Mouse (Mus musculus) neural tube, embryonic 15.5 days (tissue): ENCODE measurements around the gene Park7. TPM values are rescaled to one million over a fixed set of nuclear protein-coding genes. Genes with fewer than 3 reads are reported as not detected.
A peak's percentile ranks its signal among the peaks of the same experiment; 100 is the strongest.
"Not testable (repeated sequence)": the region's sequence is repeated elsewhere in the genome, so short reads cannot be mapped to it uniquely, and the experiment has no call there.

Source experiments
- ATAC-seq: fragments of 200-750 bp; cut with Nextera tagmentation; 2 replicates; pipeline ENCODE4 v1.8.0; 2017; ENCODE audit warnings: mild to moderate bottlenecking, moderate TSS enrichment, moderate library complexity; ENCODE audit not compliant: low FRiP score
- H3K27ac ChIP-seq: fragments of 300-500 bp; sonication (generic); replicated peaks from 2 replicates; pipeline ENCODE4 v1.5.1; 2015; ENCODE audit warnings: mild to moderate bottlenecking, inconsistent platforms
- H3K27me3 ChIP-seq: fragments of 300-500 bp; sonication (generic); replicated peaks from 2 replicates; pipeline ENCODE4 v1.6.1; 2015; ENCODE audit warnings: inconsistent platforms
- H3K36me3 ChIP-seq: fragments of 300-500 bp; sonication (generic); 2 replicates; pipeline ENCODE4 v1.6.1; 2015; ENCODE audit warnings: inconsistent platforms
- H3K4me1 ChIP-seq: fragments of 300-500 bp; sonication (generic); 2 replicates; pipeline ENCODE4 v1.6.1; 2015; ENCODE audit warnings: inconsistent platforms
- H3K4me2 ChIP-seq: fragments of 300-500 bp; sonication (generic); 2 replicates; pipeline ENCODE4 v1.6.1; 2015; ENCODE audit warnings: inconsistent platforms, mild to moderate bottlenecking, moderate library complexity
- H3K4me3 ChIP-seq: fragments of 300-500 bp; sonication (generic); replicated peaks from 2 replicates; pipeline ENCODE4 v1.5.1; 2015; ENCODE audit warnings: mild to moderate bottlenecking, inconsistent platforms
- H3K9ac ChIP-seq: fragments of 300-500 bp; sonication (generic); replicated peaks from 2 replicates; pipeline ENCODE4 v1.6.1; 2015; ENCODE audit warnings: mild to moderate bottlenecking, inconsistent platforms
- H3K9me3 ChIP-seq: fragments of 300-500 bp; sonication (generic); replicated peaks from 2 replicates; pipeline ENCODE4 v1.6.1; 2016; ENCODE audit warnings: inconsistent platforms
- WGBS: fragments of 180-500 bp; shearing (Covaris S2); methylation state at CpG from one replicate; pipeline ENCODE4 v1.1.7; 2015; ENCODE audit warnings: mixed read lengths; 5-methylcytosine and 5-hydroxymethylcytosine counted together
- polyA plus RNA-seq: library from polyadenylated mRNA; unstranded; fragments of >200 nt; fragmentation: Nextera tagmentation; extraction: Ambion mirVana; gene quantifications from 2 replicates; pipeline ENCODE4 v1.2.1, GENCODE M21; 2015

Gene Park7
- polyA plus RNA-seq, 1 experiment from 2014 or later, result 384 TPM

GRCm38 (mm10) chr4:150909451-150910156 lies 4.6 kb downstream of the Park7 start:
- Histone ChIP-seq H3K27ac (peak overlapping the region; percentile 85), H3K9ac (peak overlapping the region; percentile 89), H3K27me3 (no peaks in the 10 kb centered on the region), H3K4me3 (peak overlapping the region; percentile 72), H3K36me3 (peaks cover 15% of the 10 kb centered on the region), H3K4me2 (peak overlapping the region; percentile 74), H3K9me3 (no peaks in the 10 kb centered on the region), H3K4me1 (peaks cover 28% of the 10 kb centered on the region)
- ATAC-seq, result peak; percentile 87
- WGBS, result under 1% methylated on average over 50 of the region's 56 CpGs

GRCm38 (mm10) chr4:150908512-150908911 lies 5.7 kb downstream of the Park7 start:
- 82% methylated on average over 5 of the region's 5 CpGs for WGBS
- H3K4me3 ChIP-seq, result peak overlapping the region; percentile 72

GRCm38 (mm10) chr4:150907099-150907498 lies 7.1 kb downstream of the Park7 start:
- Histone ChIP-seq H3K4me2 (no peak overlapping the region), H3K27ac (no peak overlapping the region), H3K4me1 (peaks cover 16% of the 10 kb centered on the region), H3K36me3 (peaks cover 36% of the 10 kb centered on the region), H3K9me3 (no peaks in the 10 kb centered on the region), H3K9ac (no peak overlapping the region), H3K27me3 (no peaks in the 10 kb centered on the region), H3K4me3 (no peak overlapping the region)
- WGBS, result 96% methylated on average over 8 of the region's 8 CpGs
- no peak for ATAC-seq

More at GRCm38 (mm10) chr4:150908512-150908911, 5.7 kb downstream of the Park7 start:
- not testable (repeated sequence) for H3K27me3 ChIP-seq, ATAC-seq, H3K9me3 ChIP-seq, H3K27ac ChIP-seq, H3K9ac ChIP-seq
- Histone ChIP-seq H3K4me1 (peaks cover 24% of the 10 kb centered on the region), H3K4me2 (peak overlapping the region; percentile 74), H3K36me3 (peaks cover 23% of the 10 kb centered on the region)

GRCm38 (mm10) chr4:150903091-150903742 lies 11.0 kb downstream of the Park7 start:
- Histone ChIP-seq H3K9me3 (no peaks in the 10 kb centered on the region), H3K27me3 (no peaks in the 10 kb centered on the region), H3K27ac (no peak overlapping the region), H3K4me2 (no peak overlapping the region), H3K9ac (no peak overlapping the region), H3K36me3 (peaks cover 65% of the 10 kb centered on the region), H3K4me1 (peaks cover 7% of the 10 kb centered on the region), H3K4me3 (no peak overlapping the region)
- WGBS, result 93% methylated on average over 14 of the region's 14 CpGs
- ATAC-seq, result no peak

- H3K9ac ChIP-seq, result no peak overlapping the region
- no peaks in the 10 kb centered on the region for H3K9me3 ChIP-seq
- H3K4me1 ChIP-seq, result no peaks in the 10 kb centered on the region
- H3K27ac ChIP-seq, result no peak overlapping the region
- WGBS, result 88% methylated on average over 12 of the region's 12 CpGs
- H3K4me2 ChIP-seq, result no peak overlapping the region
- ATAC-seq, result no peak
- H3K4me3 ChIP-seq, result no peak overlapping the region
- no peaks in the 10 kb centered on the region for H3K27me3 ChIP-seq
- peaks cover 76% of the 10 kb centered on the region for H3K36me3 ChIP-seq
Observed at GRCm38 (mm10) chr4:150902062-150902461, 12.2 kb downstream of the Park7 start.

GRCm38 (mm10) chr4:150901651-150902050 lies 12.6 kb downstream of the Park7 start:
- H3K27me3 ChIP-seq, result no peaks in the 10 kb centered on the region
- H3K36me3 ChIP-seq, result peaks cover 78% of the 10 kb centered on the region
- no peaks in the 10 kb centered on the region for H3K9me3 ChIP-seq
- no peaks in the 10 kb centered on the region for H3K4me1 ChIP-seq
- WGBS, result 54% methylated on average over 9 of the region's 9 CpGs
- no peak overlapping the region for H3K4me3 ChIP-seq
- H3K27ac ChIP-seq, result no peak overlapping the region
- H3K9ac ChIP-seq, result no peak overlapping the region
- ATAC-seq, result no peak
- no peak overlapping the region for H3K4me2 ChIP-seq

- no peak overlapping the region for H3K4me2 ChIP-seq
- peaks cover 77% of the 10 kb centered on the region for H3K36me3 ChIP-seq
- no peak for ATAC-seq
- H3K27me3 ChIP-seq, result no peaks in the 10 kb centered on the region
- no peak overlapping the region for H3K9ac ChIP-seq
- no peak overlapping the region for H3K27ac ChIP-seq
- H3K9me3 ChIP-seq, result no peaks in the 10 kb centered on the region
- no peaks in the 10 kb centered on the region for H3K4me1 ChIP-seq
- 90% methylated on average over 13 of the region's 13 CpGs for WGBS
- H3K4me3 ChIP-seq, result no peak overlapping the region
Observed at GRCm38 (mm10) chr4:150900486-150900885, 13.8 kb downstream of the Park7 start.

GRCm38 (mm10) chr4:150898716-150899365 lies 15.4 kb downstream of the Park7 start:
- H3K4me2 ChIP-seq, result no peak overlapping the region
- H3K27ac ChIP-seq, result no peak overlapping the region
- H3K9me3 ChIP-seq, result no peaks in the 10 kb centered on the region
- peak; percentile 45; the same call in 1 of the 2 replicates for ATAC-seq
- no peak overlapping the region for H3K9ac ChIP-seq
- peaks cover 65% of the 10 kb centered on the region for H3K36me3 ChIP-seq
- WGBS, result 61% methylated on average over 13 of the region's 13 CpGs
- H3K4me3 ChIP-seq, result no peak overlapping the region
- H3K4me1 ChIP-seq, result no peaks in the 10 kb centered on the region
- H3K27me3 ChIP-seq, result no peaks in the 10 kb centered on the region

- Histone ChIP-seq H3K4me2 (no peak overlapping the region), H3K27me3 (no peaks in the 10 kb centered on the region), H3K4me1 (no peaks in the 10 kb centered on the region), H3K9ac (no peak overlapping the region), H3K36me3 (peaks cover 48% of the 10 kb centered on the region), H3K4me3 (no peak overlapping the region), H3K27ac (no peak overlapping the region), H3K9me3 (no peaks in the 10 kb centered on the region)
- no peak for ATAC-seq
- 92% methylated on average over 26 of the region's 26 CpGs for WGBS
Observed at GRCm38 (mm10) chr4:150896896-150897624, 17.2 kb downstream of the Park7 start.

- no peak overlapping the region for H3K9ac ChIP-seq
- 0 out of 2 replicates have a peak, but pooled peaks cover 6% of the 10 kb centered on the region for H3K4me1 ChIP-seq
- H3K9me3 ChIP-seq, result no peaks in the 10 kb centered on the region
- no peak for ATAC-seq
- H3K27me3 ChIP-seq, result no peaks in the 10 kb centered on the region
- WGBS, result 66% methylated on average over 7 of the region's 8 CpGs
- H3K27ac ChIP-seq, result no peak overlapping the region
- H3K36me3 ChIP-seq, result peaks cover 29% of the 10 kb centered on the region
- no peak overlapping the region for H3K4me2 ChIP-seq
- no peak overlapping the region for H3K4me3 ChIP-seq
Observed at GRCm38 (mm10) chr4:150894718-150895501, 19.3 kb downstream of the Park7 start.

- ATAC-seq, result no peak
Observed at GRCm38 (mm10) chr4:150891308-150891707, 22.9 kb downstream of the Park7 start.

More at GRCm38 (mm10) chr4:150891308-150891707, 22.9 kb downstream of the Park7 start:
- H3K9ac ChIP-seq, result no peak overlapping the region
- H3K27ac ChIP-seq, result no peak overlapping the region
- H3K9me3 ChIP-seq, result no peaks in the 10 kb centered on the region
- WGBS, result 79% methylated on average over 5 of the region's 5 CpGs
- no peak overlapping the region for H3K4me3 ChIP-seq
- no peaks in the 10 kb centered on the region for H3K27me3 ChIP-seq
- peaks cover 1% of the 10 kb centered on the region; the same call in 1 of the 2 replicates for H3K36me3 ChIP-seq
- H3K4me2 ChIP-seq, result no peak overlapping the region
- H3K4me1 ChIP-seq, result peaks cover 14% of the 10 kb centered on the region; the same call in 1 of the 2 replicates
